Mouse (Mus musculus) thymus, adult 2 months (tissue): Measurements from ENCODE around the gene Ugt1a5.

Source experiments
- CTCF ChIP-seq: fragments of 200-500 bp; IDR thresholded peaks from 2 replicates; pipeline ENCODE4 v1.5.1; 2012; ENCODE audit warnings: mild to moderate bottlenecking, control low read depth, low read length, moderate library complexity, borderline replicate concordance; ENCODE audit not compliant: control insufficient read depth, poor library complexity, insufficient read depth; ENCODE audit errors: extremely low read depth
- POLR2A ChIP-seq: fragments of 200-500 bp; IDR thresholded peaks from 2 replicates; pipeline ENCODE4 v1.6.1; 2012; ENCODE audit warnings: mild to moderate bottlenecking, low read length, control low read depth, moderate library complexity; ENCODE audit not compliant: control insufficient read depth, poor library complexity, insufficient read depth; ENCODE audit errors: extremely low read depth

- no peak for TF ChIP-seq CTCF
- no peak for TF ChIP-seq POLR2A
These were observed 80.6 kb downstream of the Ugt1a5 start for GRCm38 (mm10) chr1:88246386-88246785.
